Mouse (Mus musculus): Measurements from ENCODE around the gene Sco1. TPM values are rescaled to one million over a fixed set of nuclear protein-coding genes. Genes with fewer than 3 reads are reported as not detected.

The Sco1 gene
- polyA plus RNA-seq, 1 experiment from 2014 or later: 20.3 TPM

DNA sequence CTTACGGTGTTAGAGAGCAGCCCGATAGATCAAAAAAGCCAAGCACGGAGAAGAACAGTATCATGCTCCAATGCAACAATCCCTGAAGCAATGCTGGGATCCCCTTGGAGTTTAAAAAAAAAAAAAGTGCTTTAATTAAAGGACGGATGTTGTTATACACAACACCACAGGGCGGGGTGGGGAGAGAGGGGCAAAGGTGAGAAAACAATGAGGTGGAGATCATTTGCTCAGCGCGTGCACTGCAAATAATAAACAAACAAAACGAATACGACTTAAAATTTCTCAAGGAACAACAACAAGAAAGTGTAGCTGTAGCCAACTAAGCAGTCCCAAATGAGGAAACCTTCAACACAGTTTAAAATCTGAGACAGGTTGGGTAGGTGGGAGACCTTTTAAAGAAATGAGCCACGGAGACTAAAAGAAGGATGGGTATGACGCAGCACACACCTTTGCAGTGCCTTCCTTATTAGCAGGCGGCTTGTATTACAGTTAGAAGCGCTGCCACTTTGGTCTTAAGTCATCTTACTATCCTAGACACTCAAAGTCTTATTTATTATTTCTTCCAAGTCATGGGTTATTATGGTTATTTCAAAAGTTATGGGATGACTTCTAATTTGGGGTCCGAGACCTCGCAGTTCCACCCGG, 672 bp upstream of the Sco1 start:
- peak overlapping the region; percentile 91 for H3K9ac ChIP-seq (ENCODE audit: low read depth, low read length)
- H3K27ac ChIP-seq (ENCODE audit: low read depth, low read length): peak overlapping the region; percentile 66; the same call in 1 of the 2 replicates
- H3K9me3 ChIP-seq (ENCODE audit: control insufficient read depth, low read length): no peaks in the 10 kb centered on the region
- H3K4me2 ChIP-seq: peak overlapping the region; percentile 63
- peaks cover 7% of the 10 kb centered on the region for H3K4me1 ChIP-seq (replicated peaks; ENCODE audit: control insufficient read depth, insufficient read depth, low read length)
- H3K27me3 ChIP-seq (replicated peaks; ENCODE audit: control insufficient read depth, insufficient read depth, low read length): no peaks in the 10 kb centered on the region
- DNase-seq (ENCODE audit: low spot score) (no peak), ATAC-seq (replicated peaks; ENCODE audit: low FRiP score) (peak; percentile 46; the same call in 1 of the 2 replicates)
- WGBS: 14% methylated on average over 16 of the region's 16 CpGs
- peak overlapping the region; percentile 97 for H3K4me3 ChIP-seq (ENCODE audit: low read depth, low read length)
- peaks cover 11% of the 10 kb centered on the region for H3K36me3 ChIP-seq (ENCODE audit: control insufficient read depth, insufficient read depth, low read length)

DNA sequence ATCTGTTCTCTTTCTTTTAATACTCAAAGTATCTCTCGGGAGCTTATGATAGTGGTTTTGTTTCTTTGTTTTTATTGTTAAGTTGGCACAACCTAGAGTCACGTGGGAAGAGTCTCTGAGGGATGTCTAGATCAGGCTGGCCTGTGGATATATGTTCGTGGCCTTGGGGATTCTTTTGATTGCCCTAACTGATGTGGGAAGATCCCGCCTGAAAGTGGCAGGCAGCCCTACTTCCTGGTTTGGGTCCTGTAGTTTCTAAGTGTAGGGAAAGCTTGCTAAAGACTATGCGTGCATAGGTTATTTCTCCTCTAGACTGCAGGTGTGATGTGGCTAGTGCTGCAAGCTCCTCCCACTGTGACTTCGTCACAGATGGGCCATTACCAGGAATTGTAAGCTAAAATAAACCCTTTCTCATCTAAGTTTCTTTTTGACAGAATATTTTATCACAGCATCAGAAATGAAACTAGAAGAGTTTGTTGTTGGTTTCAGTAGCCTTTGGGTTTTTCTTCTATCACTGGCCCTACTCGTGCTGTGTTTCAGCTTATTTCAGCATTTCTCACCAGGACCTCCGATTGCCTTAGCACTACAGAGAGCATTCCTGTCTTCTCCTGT, 2.4 kb downstream of the Sco1 start:
- 87% methylated on average over 8 of the region's 8 CpGs for WGBS
- no peak for ATAC-seq (replicated peaks; ENCODE audit: low FRiP score)
- no peak for DNase-seq (ENCODE audit: low spot score)
- Histone ChIP-seq H3K9me3 (ENCODE audit: control insufficient read depth, low read length) (no peaks in the 10 kb centered on the region), H3K27me3 (replicated peaks; ENCODE audit: control insufficient read depth, insufficient read depth, low read length) (no peaks in the 10 kb centered on the region), H3K9ac (ENCODE audit: low read depth, low read length) (no peak overlapping the region), H3K4me2 (no peak overlapping the region), H3K4me3 (ENCODE audit: low read depth, low read length) (no peak overlapping the region), H3K4me1 (replicated peaks; ENCODE audit: control insufficient read depth, insufficient read depth, low read length) (peaks cover 7% of the 10 kb centered on the region), H3K36me3 (ENCODE audit: control insufficient read depth, insufficient read depth, low read length) (peaks cover 20% of the 10 kb centered on the region), H3K27ac (ENCODE audit: low read depth, low read length) (no peak overlapping the region)

DNA sequence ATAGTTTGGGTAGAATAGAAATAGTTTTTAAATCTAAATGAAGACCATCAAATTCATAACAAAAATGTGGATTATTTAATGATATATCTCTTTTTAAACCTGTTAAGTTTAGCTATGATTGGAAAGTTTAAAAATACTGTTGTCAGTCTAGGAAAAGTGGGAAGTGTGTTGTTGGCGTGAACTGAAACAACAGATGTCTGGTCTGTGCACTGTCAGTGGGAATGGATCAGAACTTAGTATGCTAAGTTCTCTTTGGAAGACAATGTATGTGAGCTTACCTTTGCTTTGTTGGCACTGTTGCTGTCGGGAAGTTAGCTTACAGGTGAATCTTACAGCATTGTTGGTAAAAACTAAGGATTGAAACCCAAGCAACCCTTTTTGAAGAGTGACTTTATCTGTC, 8.8 kb downstream of the Sco1 start:
- no peaks in the 10 kb centered on the region for H3K9me3 ChIP-seq (ENCODE audit: control insufficient read depth, low read length)
- WGBS: 91% methylated on average over 2 of the region's 2 CpGs
- H3K4me3 ChIP-seq (ENCODE audit: low read depth, low read length): no peak overlapping the region
- no peak overlapping the region for H3K9ac ChIP-seq (ENCODE audit: low read depth, low read length)
- no peaks in the 10 kb centered on the region for H3K27me3 ChIP-seq (replicated peaks; ENCODE audit: control insufficient read depth, insufficient read depth, low read length)
- ATAC-seq (replicated peaks; ENCODE audit: low FRiP score) (no peak), DNase-seq (ENCODE audit: low spot score) (no peak)
- peaks cover 27% of the 10 kb centered on the region for H3K36me3 ChIP-seq (ENCODE audit: control insufficient read depth, insufficient read depth, low read length)
- H3K4me1 ChIP-seq (replicated peaks; ENCODE audit: control insufficient read depth, insufficient read depth, low read length): no peaks in the 10 kb centered on the region
- H3K4me2 ChIP-seq: no peak overlapping the region
- no peak overlapping the region for H3K27ac ChIP-seq (ENCODE audit: low read depth, low read length)

DNA sequence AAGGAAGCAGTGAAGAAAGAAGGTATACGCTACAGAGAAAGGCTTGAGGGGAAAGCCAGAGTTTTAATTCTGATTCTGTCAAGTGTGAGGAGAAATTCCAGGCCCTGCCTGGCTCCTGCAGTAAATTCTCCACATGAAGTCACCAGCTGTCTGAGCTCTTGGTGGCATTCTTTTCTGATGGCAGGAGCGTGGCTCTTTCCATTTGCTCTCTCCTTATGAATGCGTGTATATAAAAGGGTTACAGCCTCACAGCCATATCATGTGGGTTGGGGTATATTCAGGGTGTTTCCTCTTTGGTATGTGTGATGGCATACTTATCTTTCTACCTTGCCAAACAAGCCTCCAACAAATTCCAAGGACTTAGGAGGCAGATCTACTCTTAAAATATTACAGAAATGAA, 10.3 kb downstream of the Sco1 start:
- no peak for DNase-seq (ENCODE audit: low spot score)
- H3K4me3 ChIP-seq (ENCODE audit: low read depth, low read length): no peak overlapping the region
- no peak for ATAC-seq (replicated peaks; ENCODE audit: low FRiP score)
- no peak overlapping the region for H3K27ac ChIP-seq (ENCODE audit: low read depth, low read length)
- 90% methylated on average over 3 of the region's 3 CpGs for WGBS
- H3K9ac ChIP-seq (ENCODE audit: low read depth, low read length): no peak overlapping the region
- H3K4me2 ChIP-seq: no peak overlapping the region
- no peaks in the 10 kb centered on the region for H3K4me1 ChIP-seq (replicated peaks; ENCODE audit: control insufficient read depth, insufficient read depth, low read length)
- H3K27me3 ChIP-seq (replicated peaks; ENCODE audit: control insufficient read depth, insufficient read depth, low read length): no peaks in the 10 kb centered on the region
- no peaks in the 10 kb centered on the region for H3K9me3 ChIP-seq (ENCODE audit: control insufficient read depth, low read length)
- H3K36me3 ChIP-seq (ENCODE audit: control insufficient read depth, insufficient read depth, low read length): peaks cover 24% of the 10 kb centered on the region

DNA sequence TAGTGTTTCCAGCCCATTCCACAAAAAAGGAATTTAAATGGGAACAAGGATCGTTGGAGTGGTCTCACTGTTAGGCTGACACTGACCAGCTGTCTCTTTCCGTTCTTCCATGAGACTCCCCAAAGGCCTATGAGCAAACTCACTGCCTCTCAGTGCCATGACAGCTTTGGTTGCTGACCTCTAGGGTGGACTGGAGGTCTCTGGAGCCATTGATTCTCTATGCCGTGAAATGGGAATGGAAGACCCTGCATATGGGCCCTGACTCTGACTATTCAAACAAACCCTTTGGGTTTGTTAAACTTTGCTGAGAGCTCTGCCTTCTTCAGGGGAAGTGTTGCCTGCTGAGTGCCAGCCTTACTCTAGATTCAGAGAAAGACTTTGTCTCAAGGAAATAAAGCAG, 15.3 kb downstream of the Sco1 start:
- no peak overlapping the region for H3K4me3 ChIP-seq (ENCODE audit: low read depth, low read length)
- peaks cover 12% of the 10 kb centered on the region; the same call in 1 of the 2 replicates for H3K36me3 ChIP-seq (ENCODE audit: control insufficient read depth, insufficient read depth, low read length)
- no peaks in the 10 kb centered on the region for H3K27me3 ChIP-seq (replicated peaks; ENCODE audit: control insufficient read depth, insufficient read depth, low read length)
- ATAC-seq (replicated peaks; ENCODE audit: low FRiP score) (no peak), DNase-seq (ENCODE audit: low spot score) (no peak)
- no peaks in the 10 kb centered on the region for H3K9me3 ChIP-seq (ENCODE audit: control insufficient read depth, low read length)
- no peak overlapping the region for H3K9ac ChIP-seq (ENCODE audit: low read depth, low read length)
- H3K4me1 ChIP-seq (replicated peaks; ENCODE audit: control insufficient read depth, insufficient read depth, low read length): no peaks in the 10 kb centered on the region
- WGBS: 82% methylated on average over 3 of the region's 3 CpGs
- H3K4me2 ChIP-seq: no peak overlapping the region
- H3K27ac ChIP-seq (ENCODE audit: low read depth, low read length): no peak overlapping the region

DNA sequence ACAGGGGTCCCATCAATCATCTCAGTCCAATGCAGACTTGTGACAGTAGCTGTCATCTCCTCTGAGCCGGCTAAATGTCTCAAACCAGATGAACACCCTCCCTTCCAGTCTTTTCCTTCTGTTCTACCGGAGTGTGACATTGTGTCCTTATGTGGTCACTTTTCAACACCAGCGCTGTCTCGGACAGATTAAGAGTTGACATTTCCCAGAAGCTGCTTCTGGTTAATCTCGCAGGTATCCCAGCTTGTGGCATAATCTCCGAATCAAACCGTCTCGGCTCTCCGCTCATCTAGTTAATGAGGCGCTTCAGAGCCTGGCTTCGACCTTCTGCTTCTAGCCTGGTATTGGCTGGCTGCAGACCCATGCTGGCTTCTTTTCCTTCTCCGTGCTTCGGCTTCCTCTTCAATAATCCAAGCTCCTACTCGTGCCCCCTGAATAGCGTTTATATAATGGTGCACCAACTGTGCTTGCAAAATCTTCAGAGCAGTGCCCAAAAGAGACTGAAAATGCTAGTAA, 20.2 kb downstream of the Sco1 start:
- no peaks in the 10 kb centered on the region for H3K4me1 ChIP-seq (replicated peaks; ENCODE audit: control insufficient read depth, insufficient read depth, low read length)
- no peak overlapping the region for H3K4me3 ChIP-seq (ENCODE audit: low read depth, low read length)
- no peak overlapping the region for H3K27ac ChIP-seq (ENCODE audit: low read depth, low read length)
- 72% methylated on average over 15 of the region's 15 CpGs for WGBS
- ATAC-seq (replicated peaks; ENCODE audit: low FRiP score) (no peak), DNase-seq (ENCODE audit: low spot score) (no peak)
- H3K9ac ChIP-seq (ENCODE audit: low read depth, low read length): no peak overlapping the region
- H3K9me3 ChIP-seq (ENCODE audit: control insufficient read depth, low read length): no peaks in the 10 kb centered on the region
- no peak overlapping the region for H3K4me2 ChIP-seq
- H3K36me3 ChIP-seq (ENCODE audit: control insufficient read depth, insufficient read depth, low read length): no peaks in the 10 kb centered on the region; the same call in 1 of the 2 replicates
- no peaks in the 10 kb centered on the region for H3K27me3 ChIP-seq (replicated peaks; ENCODE audit: control insufficient read depth, insufficient read depth, low read length)

DNA sequence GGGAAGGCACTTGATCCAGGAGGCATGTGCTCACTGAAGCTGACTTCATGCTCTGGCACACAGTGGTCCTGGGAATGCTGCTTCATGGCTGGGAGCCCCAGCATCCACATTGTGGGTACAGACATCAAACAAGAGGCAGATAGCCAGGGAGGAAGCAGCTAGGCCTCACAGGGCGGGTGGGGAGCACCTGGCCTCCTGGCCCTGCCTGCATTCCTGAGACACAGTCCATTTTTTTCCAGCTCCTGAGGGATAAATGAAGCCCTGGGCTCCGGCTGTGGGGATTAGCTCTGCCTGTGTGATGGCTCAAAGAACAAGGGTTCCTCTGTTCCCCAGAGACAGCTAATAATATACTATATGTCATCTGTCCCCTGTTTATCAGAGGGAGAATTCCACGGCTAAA, 22.6 kb downstream of the Sco1 start:
- DNase-seq (ENCODE audit: low spot score): no peak
- no peaks in the 10 kb centered on the region for H3K9me3 ChIP-seq (ENCODE audit: control insufficient read depth, low read length)
- no peaks in the 10 kb centered on the region for H3K27me3 ChIP-seq (replicated peaks; ENCODE audit: control insufficient read depth, insufficient read depth, low read length)
- ATAC-seq (replicated peaks; ENCODE audit: low FRiP score): no peak
- H3K4me1 ChIP-seq (replicated peaks; ENCODE audit: control insufficient read depth, insufficient read depth, low read length): no peaks in the 10 kb centered on the region
- H3K9ac ChIP-seq (ENCODE audit: low read depth, low read length): no peak overlapping the region
- 62% methylated on average over 3 of the region's 3 CpGs for WGBS
- H3K4me2 ChIP-seq: no peak overlapping the region
- H3K36me3 ChIP-seq (ENCODE audit: control insufficient read depth, insufficient read depth, low read length): no peaks in the 10 kb centered on the region
- no peak overlapping the region for H3K4me3 ChIP-seq (ENCODE audit: low read depth, low read length)
- no peak overlapping the region for H3K27ac ChIP-seq (ENCODE audit: low read depth, low read length)

DNA sequence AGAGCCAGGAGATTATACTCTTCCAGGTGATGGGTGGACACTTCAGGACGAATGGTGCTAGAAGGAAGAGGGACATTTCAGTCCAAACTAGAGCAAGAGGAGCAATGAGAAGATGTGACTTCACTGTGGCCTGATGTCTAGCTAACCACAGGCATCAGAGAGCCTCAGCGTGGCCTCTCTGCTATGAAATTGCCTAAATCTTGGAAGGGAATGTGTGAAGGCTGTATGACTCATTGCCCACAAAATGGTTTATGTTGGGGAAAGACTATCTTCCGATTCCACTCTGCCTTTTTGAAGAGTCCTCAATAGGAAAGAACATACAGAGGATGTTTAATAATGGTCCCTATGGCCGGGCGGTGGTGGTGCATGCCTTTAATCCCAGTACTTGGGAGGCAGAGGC, 24.3 kb downstream of the Sco1 start:
- no peaks in the 10 kb centered on the region for H3K9me3 ChIP-seq (ENCODE audit: control insufficient read depth, low read length)
- DNase-seq (ENCODE audit: low spot score) (no peak), ATAC-seq (replicated peaks; ENCODE audit: low FRiP score) (no peak)
- no peak overlapping the region for H3K4me2 ChIP-seq
- no peaks in the 10 kb centered on the region for H3K27me3 ChIP-seq (replicated peaks; ENCODE audit: control insufficient read depth, insufficient read depth, low read length)
- 77% methylated on average over 5 of the region's 5 CpGs for WGBS
- H3K27ac ChIP-seq (ENCODE audit: low read depth, low read length): no peak overlapping the region
- no peak overlapping the region for H3K4me3 ChIP-seq (ENCODE audit: low read depth, low read length)
- no peaks in the 10 kb centered on the region for H3K36me3 ChIP-seq (ENCODE audit: control insufficient read depth, insufficient read depth, low read length)
- no peaks in the 10 kb centered on the region for H3K4me1 ChIP-seq (replicated peaks; ENCODE audit: control insufficient read depth, insufficient read depth, low read length)
- no peak overlapping the region for H3K9ac ChIP-seq (ENCODE audit: low read depth, low read length)

DNA sequence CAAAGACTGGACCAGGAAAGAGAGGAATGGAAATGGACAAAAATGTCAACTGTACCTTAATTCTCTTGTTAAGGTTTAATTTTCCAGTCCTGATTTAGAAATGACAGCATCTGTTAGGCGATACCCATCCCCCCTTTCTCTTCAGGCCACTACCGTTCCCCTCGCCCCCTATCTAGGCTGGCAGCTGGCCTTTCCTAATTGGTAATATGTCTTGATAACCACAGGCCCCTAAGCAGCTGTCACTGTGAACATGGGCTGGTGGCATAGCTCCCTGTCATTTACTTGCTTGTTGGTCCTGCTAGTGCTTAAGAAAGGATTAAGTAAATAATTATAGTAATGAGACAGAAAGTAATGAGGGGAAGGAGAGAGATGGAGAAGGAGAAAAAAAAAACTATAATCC, 25.0 kb downstream of the Sco1 start:
- ATAC-seq (replicated peaks; ENCODE audit: low FRiP score) (no peak), DNase-seq (ENCODE audit: low spot score) (no peak)
- WGBS: 36% methylated on average over 3 of the region's 3 CpGs
- no peak overlapping the region for H3K4me2 ChIP-seq
- H3K4me3 ChIP-seq (ENCODE audit: low read depth, low read length): no peak overlapping the region
- H3K27me3 ChIP-seq (replicated peaks; ENCODE audit: control insufficient read depth, insufficient read depth, low read length): no peaks in the 10 kb centered on the region
- H3K9me3 ChIP-seq (ENCODE audit: control insufficient read depth, low read length): no peaks in the 10 kb centered on the region
- no peak overlapping the region for H3K27ac ChIP-seq (ENCODE audit: low read depth, low read length)
- H3K4me1 ChIP-seq (replicated peaks; ENCODE audit: control insufficient read depth, insufficient read depth, low read length): no peaks in the 10 kb centered on the region
- no peaks in the 10 kb centered on the region for H3K36me3 ChIP-seq (ENCODE audit: control insufficient read depth, insufficient read depth, low read length)
- no peak overlapping the region for H3K9ac ChIP-seq (ENCODE audit: low read depth, low read length)
